Mouse (Mus musculus) cerebellum, adult 2 months (tissue): ENCODE measurements at regions not wholly inside any gene's neighbourhood (a gene's known extent, or its start where the extent isn't known, plus 50 kb on each side); places are given as distances from the start of the nearest gene placed in this dataset.

ENCODE experiments used
- DNase-seq, 2 experiments: peaks; one replicate each; pipeline ENCODE4 v3.0.0; 2021
- H3K27ac ChIP-seq: fragments of 200-500 bp; 2 replicates; pipeline ENCODE4 v1.5.1; 2012; ENCODE audit warnings: low read length, control low read depth, inconsistent platforms; ENCODE audit not compliant: insufficient read depth
- H3K27me3 ChIP-seq: fragments of 200-500 bp; 2 replicates; pipeline ENCODE4 v1.6.1; 2012; ENCODE audit warnings: inconsistent platforms, mild to moderate bottlenecking, low read length, moderate library complexity; ENCODE audit not compliant: control insufficient read depth, insufficient read depth
- H3K4me1 ChIP-seq: fragments of 200-500 bp; 2 replicates; pipeline ENCODE4 v1.6.1; 2011; ENCODE audit warnings: low read length; ENCODE audit not compliant: control insufficient read depth, insufficient read depth
- H3K4me3 ChIP-seq: fragments of 200-500 bp; replicated peaks from 2 replicates; pipeline ENCODE3; 2011; ENCODE audit warnings: mild to moderate bottlenecking, low read depth, low read length, control low read depth; ENCODE audit not compliant: insufficient read depth
- CTCF ChIP-seq: fragments of 200-500 bp; IDR thresholded peaks from 2 replicates; pipeline ENCODE4 v1.5.1; 2011; ENCODE audit warnings: low read depth, mild to moderate bottlenecking, control low read depth, low read length, moderate library complexity, borderline replicate concordance; ENCODE audit not compliant: insufficient read depth
- POLR2A ChIP-seq: fragments of 200-500 bp; IDR thresholded peaks from 2 replicates; pipeline ENCODE4 v1.6.1; 2011; ENCODE audit warnings: low read length, control low read depth, borderline replicate concordance; ENCODE audit not compliant: insufficient read depth
- WGBS: fragments of 180-500 bp; shearing (Covaris S2); methylation state at CpG from one replicate; pipeline ENCODE4 v1.1.7; 2018; 5-methylcytosine and 5-hydroxymethylcytosine counted together

- WGBS = 48% methylated on average over 8 of the region's 8 CpGs
- no peaks in the 10 kb centered on the region for H3K4me1 ChIP-seq
- TF ChIP-seq CTCF (no peak), POLR2A (no peak)
- no peak for DNase-seq
- H3K4me3 ChIP-seq = no peak overlapping the region
- no peak overlapping the region for H3K27ac ChIP-seq
- no peaks in the 10 kb centered on the region for H3K27me3 ChIP-seq
These were observed 72.8 kb upstream of the Agbl1 start for GRCm38 (mm10) chr7:76156869-76157268.

- H3K4me3 ChIP-seq = no peak overlapping the region
- H3K27me3 ChIP-seq = no peaks in the 10 kb centered on the region
- H3K4me1 ChIP-seq = no peaks in the 10 kb centered on the region
- 100% methylated on average over 1 of the region's 1 CpGs for WGBS
- no peak overlapping the region for H3K27ac ChIP-seq
- no peak for DNase-seq
- TF ChIP-seq POLR2A (no peak), CTCF (no peak)
These were observed 65.5 kb upstream of the Agbl1 start for GRCm38 (mm10) chr7:76164191-76164590.

- DNase-seq = no peak
- 79% methylated on average over 5 of the region's 5 CpGs for WGBS
These were observed 64.7 kb upstream of the Agbl1 start for GRCm38 (mm10) chr7:76164735-76165630.

GRCm38 (mm10) chr7:76170481-76170880, 59.2 kb upstream of the Agbl1 start:
- no peak for DNase-seq
- no peaks in the 10 kb centered on the region for H3K27me3 ChIP-seq
- TF ChIP-seq POLR2A (no peak), CTCF (no peak)
- H3K4me3 ChIP-seq = no peak overlapping the region
- no peaks in the 10 kb centered on the region for H3K4me1 ChIP-seq
- 90% methylated on average over 2 of the region's 2 CpGs for WGBS
- no peak overlapping the region for H3K27ac ChIP-seq

More at GRCm38 (mm10) chr7:76164735-76165630, 64.7 kb upstream of the Agbl1 start:
- no peak for TF ChIP-seq POLR2A
- no peak for TF ChIP-seq CTCF
- no peaks in the 10 kb centered on the region for H3K4me1 ChIP-seq
- no peaks in the 10 kb centered on the region for H3K27me3 ChIP-seq
- no peak overlapping the region for H3K4me3 ChIP-seq
- H3K27ac ChIP-seq = no peak overlapping the region

- no peak for DNase-seq
- Histone ChIP-seq H3K27ac (no peak overlapping the region), H3K4me3 (no peak overlapping the region), H3K27me3 (no peaks in the 10 kb centered on the region), H3K4me1 (no peaks in the 10 kb centered on the region)
- 90% methylated on average over 5 of the region's 5 CpGs for WGBS
- TF ChIP-seq POLR2A = no peak
These were observed 53.5 kb upstream of the Agbl1 start for GRCm38 (mm10) chr7:76176235-76176634.

- no peak overlapping the region for H3K4me3 ChIP-seq
- no peak overlapping the region for H3K27ac ChIP-seq
- no peaks in the 10 kb centered on the region for H3K27me3 ChIP-seq
- no peak for DNase-seq
- TF ChIP-seq POLR2A = no peak
- TF ChIP-seq CTCF = no peak
- 83% methylated on average over 2 of the region's 2 CpGs for WGBS
- no peaks in the 10 kb centered on the region for H3K4me1 ChIP-seq
These were observed 52.3 kb upstream of the Agbl1 start for GRCm38 (mm10) chr7:76177420-76177819.
